Comparison of ENCODE assay signal across 21 mouse cellular contexts in the genomic region with DNA sequence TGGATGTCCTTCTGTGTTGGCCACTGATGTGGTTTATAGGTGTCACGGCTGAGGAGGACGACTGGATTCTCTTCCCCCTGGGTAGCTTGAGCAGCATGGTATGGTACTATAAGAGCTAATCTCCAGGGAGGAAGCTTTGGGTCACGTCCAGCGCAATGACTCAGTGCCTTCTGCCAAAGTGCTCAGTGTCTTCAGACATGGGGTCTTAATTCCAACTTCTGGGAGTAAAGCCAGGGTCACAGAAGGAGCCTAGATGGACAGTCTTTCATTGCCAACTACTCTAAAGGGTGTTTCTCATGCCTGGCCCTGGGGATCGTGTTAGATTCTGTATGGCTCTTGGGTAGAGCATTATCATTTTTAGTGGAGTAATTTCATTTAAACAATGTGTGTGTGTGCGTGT.
A peak's percentile ranks its signal among the peaks of the same experiment; 100 is the strongest.
DNase-seq lines count a peak whose midpoint lies in the region; ATAC-seq and TF ChIP-seq lines count a peak whose summit lies in the region.
"Had no signal": no experiment of that assay in that cellular context is flagged by ENCODE, and none has a peak within 500 bp of the region (broad histone marks: within the 10 kb centered on the region; RNA-seq: fewer than 3 reads in every experiment).

No protein-coding gene starts in this region.

- ATAC-seq in hindbrain, postnatal 0 days, result peak; percentile 75
- no peak for ATAC-seq in hindbrain, embryonic 12.5 days (ENCODE audit: low FRiP score)
- ATAC-seq: forebrain, postnatal 0 days had no signal

- no peak overlapping the region for H3K9ac ChIP-seq in hindbrain, postnatal 0 days (replicated peaks; ENCODE audit: low read length)
- H3K9ac ChIP-seq in hindbrain, embryonic 12.5 days, result no peak overlapping the region
- H3K9ac ChIP-seq: forebrain, postnatal 0 days; heart, embryonic 15.5 days; kidney, embryonic 15.5 days had no signal

- peaks cover 2% of the 10 kb centered on the region; the same call in 1 of the 2 replicates for H3K4me1 ChIP-seq in hindbrain, postnatal 0 days (ENCODE audit: insufficient read depth, low read length)
- peaks cover 7% of the 10 kb centered on the region; the same call in 1 of the 2 replicates for H3K4me1 ChIP-seq in hindbrain, embryonic 12.5 days
- H3K4me1 ChIP-seq: forebrain, embryonic 10.5 days had no signal

- WGBS in hindbrain, postnatal 0 days, result 67% methylated on average over 6 of the region's 6 CpGs
- 92% methylated on average over 6 of the region's 6 CpGs for WGBS in hindbrain, embryonic 12.5 days

- peak; percentile 84 for DNase-seq in hindbrain, postnatal 0 days (ENCODE audit: low spot score)
- DNase-seq in adipocyte (ENCODE audit: low spot score), result peak; percentile 50
- peak; percentile 42 to 43 for DNase-seq in cerebellum, adult 18-20 months
- peak; percentile 56 to 77 for DNase-seq in cerebellum, postnatal 25 days
- DNase-seq in adrenal gland, adult 2 months, result no peak
- no peak for DNase-seq in gastrocnemius, adult 2 months
- DNase-seq: adrenal gland, adult 8-10 months; forebrain, postnatal 0 days; kidney, postnatal 4 days; layer of hippocampus, adult 9-11 months; lung, adult 18-20 months; thymus, postnatal 25 days had no signal

- no peaks in the 10 kb centered on the region for H3K36me3 ChIP-seq in hindbrain, postnatal 0 days (ENCODE audit: insufficient read depth, low read length)
- H3K36me3 ChIP-seq in hindbrain, embryonic 12.5 days, result no peaks in the 10 kb centered on the region
- H3K36me3 ChIP-seq: forebrain, embryonic 10.5 days; heart, embryonic 15.5 days; hindbrain, embryonic 10.5 days; kidney, embryonic 15.5 days; midbrain, embryonic 10.5 days had no signal

- no peak overlapping the region for H3K4me2 ChIP-seq in hindbrain, postnatal 0 days (ENCODE audit: low read depth, low read length)
- H3K4me2 ChIP-seq in hindbrain, embryonic 12.5 days (replicated peaks), result no peak overlapping the region
- H3K4me2 ChIP-seq: heart, embryonic 15.5 days; kidney, embryonic 15.5 days; liver, embryonic 11.5 days had no signal

- no peak for TF ChIP-seq CTCF in hindbrain, postnatal 0 days (IDR thresholded peaks at IDR 0.05; ENCODE audit: low read depth)
- TF ChIP-seq CTCF in gastrocnemius, adult 2 months (IDR thresholded peaks at IDR 0.05), result no peak

- H3K27me3 ChIP-seq in hindbrain, postnatal 0 days (ENCODE audit: insufficient read depth, low read length), result no peaks in the 10 kb centered on the region
- H3K27me3 ChIP-seq in hindbrain, embryonic 12.5 days, result no peaks in the 10 kb centered on the region
- H3K27me3 ChIP-seq: heart, embryonic 15.5 days; kidney, embryonic 15.5 days had no signal

- H3K27ac ChIP-seq in hindbrain, postnatal 0 days, result no peak overlapping the region
- no peak overlapping the region for H3K27ac ChIP-seq in hindbrain, embryonic 12.5 days
- H3K27ac ChIP-seq in gastrocnemius, adult 2 months, result no peak overlapping the region
- H3K27ac ChIP-seq: forebrain, embryonic 10.5 days; heart, embryonic 15.5 days; hindbrain, embryonic 10.5 days; kidney, embryonic 15.5 days; left cerebral cortex, adult 2 months; macrophage; midbrain, embryonic 10.5 days had no signal

- intact Hi-C loops in gastrocnemius, adult 2 months (cut with DNase I), result no loop called here

- H3K9me3 ChIP-seq in hindbrain, postnatal 0 days (ENCODE audit: low read length), result no peaks in the 10 kb centered on the region
- H3K9me3 ChIP-seq in hindbrain, embryonic 12.5 days (replicated peaks), result no peaks in the 10 kb centered on the region
- H3K9me3 ChIP-seq: forebrain, embryonic 10.5 days; heart, embryonic 15.5 days; hindbrain, embryonic 10.5 days; kidney, embryonic 15.5 days; midbrain, embryonic 10.5 days had no signal

- no peak overlapping the region for H3K4me3 ChIP-seq in hindbrain, postnatal 0 days (ENCODE audit: low read length)
- no peak overlapping the region for H3K4me3 ChIP-seq in hindbrain, embryonic 12.5 days
- no peak overlapping the region for H3K4me3 ChIP-seq in gastrocnemius, adult 2 months
- H3K4me3 ChIP-seq: forebrain, embryonic 10.5 days; heart, embryonic 15.5 days; hindbrain, embryonic 10.5 days; kidney, embryonic 15.5 days; left cerebral cortex, adult 2 months; midbrain, embryonic 10.5 days had no signal

Comparison
In these comparisons a context has a peak if more than half of its experiments do, and no peak if none do; other contexts are left out.
1. DNase-seq: peak in hindbrain, postnatal 0 days (single experiment), adipocyte (single experiment), cerebellum, adult 18-20 months (2 of 2) and cerebellum, postnatal 25 days (2 of 2); none in adrenal gland, adult 2 months (single experiment) and gastrocnemius, adult 2 months (single experiment).